Mouse (Mus musculus): ENCODE measurements at regions not wholly inside any gene's neighbourhood (a gene's known extent, or its start where the extent isn't known, plus 50 kb on each side); places are given as distances from the start of the nearest gene placed in this dataset.

DNA sequence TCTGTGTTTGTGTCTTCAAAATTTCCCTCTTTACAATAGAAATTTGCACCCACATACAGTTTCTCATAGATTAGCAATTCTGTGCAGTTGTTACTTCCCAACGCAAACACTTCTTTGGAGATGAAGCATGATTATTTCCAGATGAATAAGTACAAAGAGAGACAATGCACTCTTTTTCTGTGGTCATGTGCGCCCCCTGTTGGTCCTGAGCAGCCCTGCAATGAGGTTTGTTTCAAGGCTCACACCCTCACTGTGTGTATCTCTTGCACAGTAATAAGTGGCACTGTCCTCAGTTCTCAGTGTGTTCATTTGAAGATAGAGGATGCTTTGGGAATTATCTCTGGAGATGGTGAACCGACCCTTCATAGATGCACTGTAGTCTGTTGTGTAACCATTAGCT, 368.1 kb downstream of the Adam6a start:
- TF ChIP-seq CTCF (IDR thresholded peaks at IDR 0.05; ENCODE audit: low read depth), result peak; percentile 25; the same call in 1 of the 2 replicates
- TF ChIP-seq EP300 (optimal IDR thresholded peaks at IDR 0.05), result no peak

Measured in stomach, postnatal 0 days (tissue).